Mouse (Mus musculus) spleen, postnatal 14 days (tissue): ENCODE data around the gene Tmem51.
A peak's percentile ranks its signal among the peaks of the same experiment; 100 is the strongest.

Experiments
- DNase-seq, 2 experiments: peaks; one replicate each; pipeline ENCODE4 v3.0.0; 2021 to 2022; ENCODE audit warnings: low spot score in 2 of 2

Gene Tmem51

DNA sequence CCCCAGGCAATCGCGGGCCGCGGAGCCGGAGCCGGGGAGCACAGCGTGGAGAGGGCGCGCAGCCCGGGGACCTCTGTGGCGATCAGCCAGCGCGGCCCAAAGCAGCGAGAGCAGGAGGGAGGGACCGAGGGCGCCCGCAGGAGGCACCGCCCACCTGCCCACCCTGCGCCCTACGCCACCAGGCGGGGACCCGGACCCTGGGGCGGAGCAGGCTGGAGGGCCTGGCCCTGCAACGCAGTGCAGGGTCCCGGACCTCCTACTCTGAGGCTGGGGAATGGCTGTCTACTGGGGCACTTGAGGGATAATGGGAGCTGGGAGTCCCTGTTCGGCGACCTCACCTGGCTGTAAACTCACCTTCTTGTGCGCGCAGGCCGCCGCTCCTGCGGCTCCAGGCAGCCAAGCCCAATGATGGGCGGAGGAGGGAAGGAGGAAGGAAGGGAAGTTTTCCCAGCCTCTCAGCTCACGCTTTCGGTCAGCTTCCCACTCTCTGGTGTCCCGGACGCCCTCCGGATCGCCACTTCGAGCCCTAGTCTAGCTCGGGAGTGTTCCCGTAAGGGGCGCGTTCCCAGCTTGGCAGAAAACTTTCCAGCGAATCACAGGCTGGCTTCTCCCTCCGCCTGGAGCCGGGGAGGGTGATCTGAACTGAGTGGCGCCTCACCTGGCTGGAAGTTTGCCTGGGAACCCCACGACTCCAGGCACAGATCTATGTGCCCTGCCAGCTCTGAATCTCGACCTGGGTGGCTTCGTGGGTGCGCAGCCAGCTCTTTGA lies at the start of gene Tmem51:
Tmem51 (minus strand) TSS at position 174 of the 769 bp plus-strand sequence.
- no peak for DNase-seq

DNA sequence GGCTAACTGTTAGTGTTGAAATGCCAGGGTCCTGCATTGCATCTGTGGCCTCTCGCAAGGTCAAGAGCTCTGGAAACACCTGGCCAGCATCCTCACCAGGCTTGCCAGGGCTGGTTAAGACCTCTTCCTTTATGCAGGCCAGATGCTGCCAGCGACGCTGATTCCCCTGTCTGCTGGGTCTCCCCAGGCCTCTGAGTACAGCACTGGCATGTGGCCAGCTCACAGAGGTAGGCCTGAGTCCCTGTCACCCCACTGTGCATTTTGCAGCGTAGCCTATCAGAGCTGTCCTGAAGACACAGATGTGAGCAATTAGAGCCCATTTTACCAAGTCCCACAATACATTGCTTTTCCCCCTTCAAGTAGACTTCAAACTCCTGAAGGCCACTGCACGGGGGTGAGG lies 46.1 kb upstream of the Tmem51 start:
- DNase-seq = no peak

DNA sequence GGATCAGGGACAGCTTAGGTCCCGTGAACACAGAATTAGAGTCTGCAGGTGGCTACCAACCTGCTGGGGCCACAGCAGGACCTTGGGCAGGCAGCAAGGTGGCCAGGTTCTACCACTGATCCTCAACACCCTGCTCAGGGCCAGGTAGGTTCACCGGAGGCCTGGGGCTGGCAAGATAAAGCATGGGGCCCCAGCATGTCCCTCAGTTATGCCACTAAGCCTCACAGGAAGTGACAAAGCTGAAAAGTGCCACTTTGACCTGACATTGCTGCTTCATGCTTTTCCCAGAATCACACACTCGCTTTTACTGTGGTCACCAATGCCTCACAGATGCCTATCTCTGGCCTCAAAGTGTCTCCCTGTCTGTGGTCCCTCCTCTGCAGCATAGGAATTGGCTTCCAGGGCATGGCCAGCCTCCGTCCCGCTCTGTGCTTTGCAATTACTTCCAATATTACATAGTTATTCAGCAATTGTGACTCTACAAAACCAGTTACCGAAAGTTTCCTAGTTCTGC lies 43.2 kb upstream of the Tmem51 start:
- DNase-seq = no peak

DNA sequence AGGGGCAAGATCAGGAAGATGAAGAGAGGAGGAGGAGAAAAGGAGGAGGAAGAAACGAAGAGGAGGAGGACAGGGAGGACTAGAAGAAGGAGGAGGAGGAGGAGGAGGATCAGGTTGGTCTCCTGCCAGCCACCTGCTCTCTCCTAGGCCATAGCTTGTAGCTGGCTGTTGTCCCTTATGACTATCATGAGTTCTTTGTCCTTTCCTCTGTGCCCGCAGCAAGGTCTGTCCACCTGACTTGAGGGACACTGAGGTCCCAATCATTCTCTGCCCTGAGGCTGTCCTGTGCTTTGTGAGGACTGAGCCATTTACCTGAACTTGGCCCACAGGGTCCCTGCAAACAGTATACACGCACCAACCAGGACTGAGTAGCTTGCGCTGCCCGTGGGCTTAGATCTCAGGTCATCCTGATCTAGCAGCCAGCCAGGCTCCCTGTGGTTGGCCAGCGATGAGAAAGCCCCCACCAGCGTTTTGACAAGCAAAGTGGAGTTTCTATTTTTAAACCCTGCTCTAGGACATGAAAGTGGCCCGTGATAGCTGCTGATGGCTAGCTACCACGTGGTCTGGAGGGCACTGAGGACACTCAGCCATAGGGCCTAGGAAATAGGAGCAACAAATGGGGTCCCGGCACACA lies 42.7 kb upstream of the Tmem51 start:
- DNase-seq = no peak

DNA sequence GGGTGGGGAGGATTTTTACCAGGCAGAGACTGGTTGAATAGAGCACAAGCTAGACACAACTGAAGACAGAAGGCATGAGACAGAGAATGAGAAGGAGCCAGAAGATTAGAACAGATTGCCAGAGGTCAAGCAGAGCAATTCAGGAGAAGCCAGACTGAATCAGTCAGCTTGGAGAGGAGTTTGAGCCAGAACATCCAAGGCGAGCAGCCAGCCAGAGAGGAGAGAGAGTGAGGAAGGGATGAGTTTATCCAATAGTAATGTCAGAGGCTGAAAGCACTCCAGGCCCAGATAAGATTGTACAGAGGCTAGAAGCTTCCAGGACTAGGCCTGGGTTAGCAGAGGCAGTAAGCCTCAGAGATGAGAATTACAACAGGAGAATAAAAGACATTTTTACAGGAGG lies 37.1 kb upstream of the Tmem51 start:
- no peak for DNase-seq

DNA sequence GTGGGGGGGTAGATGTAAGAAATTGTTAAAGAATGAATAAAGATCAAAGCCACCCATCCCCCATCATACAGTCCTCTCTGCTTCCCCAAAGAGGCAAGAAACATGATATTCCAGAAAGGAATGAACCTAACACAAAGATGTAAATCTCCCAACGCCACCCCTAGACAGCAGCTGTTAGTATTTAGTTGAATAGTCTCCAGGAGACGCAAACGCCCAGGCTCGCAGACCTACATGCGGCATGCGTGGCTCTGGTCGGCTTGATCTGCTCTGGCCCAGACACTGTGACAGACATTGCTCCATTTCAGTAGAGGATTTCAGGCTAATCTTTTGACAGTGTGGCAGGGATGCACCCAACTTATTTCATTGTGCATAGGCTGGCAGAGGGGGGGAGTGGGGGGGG lies 34.4 kb upstream of the Tmem51 start:
- DNase-seq = no peak

DNA sequence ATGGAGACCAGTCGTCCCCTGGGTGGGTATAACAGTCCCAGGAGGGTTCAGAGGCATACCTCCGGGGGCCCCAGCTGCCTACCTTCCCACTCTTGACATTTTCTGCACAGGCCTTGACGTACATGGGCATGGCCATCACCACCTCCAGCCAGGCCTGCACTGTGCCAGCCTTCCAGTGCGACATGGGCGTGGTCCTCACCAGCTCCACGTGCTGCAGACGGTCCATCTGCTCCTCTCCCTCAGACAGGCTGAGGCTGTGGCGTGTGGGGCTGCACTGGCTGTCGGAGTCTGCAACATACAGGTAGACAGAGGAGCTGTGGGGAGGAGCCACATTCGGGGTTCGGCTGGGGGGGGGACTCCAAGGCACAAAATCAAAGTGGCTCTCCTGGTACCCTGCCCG lies 33.9 kb upstream of the Tmem51 start:
- DNase-seq = no peak

DNA sequence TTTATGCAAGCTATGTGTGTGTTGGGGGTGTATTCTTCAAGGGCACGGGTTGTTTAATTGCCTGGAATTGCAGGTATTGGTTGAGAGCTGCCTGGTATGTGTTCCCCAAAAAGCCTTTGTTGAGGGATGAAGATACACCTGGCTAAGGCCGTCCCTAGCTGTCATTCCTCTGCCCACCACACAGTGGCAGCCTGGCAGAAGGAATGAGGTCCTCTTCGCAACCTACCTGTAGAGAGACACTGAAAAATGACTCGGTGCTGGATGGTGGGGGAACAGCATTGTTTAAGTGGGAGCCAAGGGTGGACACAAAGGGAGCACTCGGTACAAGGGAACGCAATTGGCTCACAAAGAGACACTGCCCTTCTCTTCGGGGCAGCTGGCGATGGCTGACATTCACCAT lies 29.2 kb upstream of the Tmem51 start:
- DNase-seq = no peak

DNA sequence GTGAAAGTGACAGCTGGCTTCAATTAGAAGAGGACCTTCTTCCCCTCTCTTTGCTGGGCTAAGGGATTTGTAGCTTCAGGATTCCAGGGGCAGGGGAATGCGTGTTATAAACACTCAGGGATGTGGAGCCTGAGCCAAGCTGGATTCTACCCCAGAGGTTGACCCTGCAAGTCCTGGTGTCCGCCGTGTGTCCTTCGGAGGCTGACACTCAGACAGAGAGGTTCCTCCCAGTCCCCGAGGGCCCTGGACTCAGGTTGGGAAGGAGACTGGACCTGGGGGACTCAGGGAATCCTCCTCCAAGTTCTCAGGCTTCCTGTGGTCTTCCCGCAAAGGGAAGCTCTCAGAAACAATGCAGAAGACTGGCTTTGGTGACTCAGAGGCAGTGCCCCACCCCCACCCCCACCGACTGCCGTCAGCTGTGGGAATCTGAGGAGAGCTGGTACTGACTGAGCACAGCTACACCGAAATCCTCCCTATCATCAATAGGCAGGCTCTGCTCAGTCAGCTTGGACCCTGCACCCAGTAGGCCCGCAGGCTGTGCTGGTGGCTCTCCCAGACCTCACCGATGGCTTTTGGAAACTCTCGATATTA lies 19.1 kb upstream of the Tmem51 start:
- no peak for DNase-seq

DNA sequence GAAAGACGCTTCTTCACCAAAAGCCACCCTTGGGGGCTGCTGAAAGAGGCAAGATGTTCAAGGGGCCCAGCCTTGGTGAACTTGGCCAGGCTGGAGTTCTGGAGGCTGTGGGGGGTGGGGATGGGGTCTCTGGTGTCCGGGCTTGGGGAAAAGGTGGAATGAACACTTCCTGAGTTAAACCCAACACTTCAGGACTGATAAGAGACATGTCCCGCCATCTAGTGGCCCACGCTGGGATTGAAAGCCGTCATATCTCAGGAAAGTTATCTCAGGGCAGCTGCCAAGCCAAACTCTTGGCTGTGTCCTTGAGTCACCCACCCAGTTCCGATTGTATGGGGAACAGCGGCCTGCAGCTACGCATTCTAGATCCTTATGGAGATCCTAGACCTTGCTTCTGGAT lies 14.2 kb upstream of the Tmem51 start:
- peak in 1 of 2 experiments; percentile 34 for DNase-seq

DNA sequence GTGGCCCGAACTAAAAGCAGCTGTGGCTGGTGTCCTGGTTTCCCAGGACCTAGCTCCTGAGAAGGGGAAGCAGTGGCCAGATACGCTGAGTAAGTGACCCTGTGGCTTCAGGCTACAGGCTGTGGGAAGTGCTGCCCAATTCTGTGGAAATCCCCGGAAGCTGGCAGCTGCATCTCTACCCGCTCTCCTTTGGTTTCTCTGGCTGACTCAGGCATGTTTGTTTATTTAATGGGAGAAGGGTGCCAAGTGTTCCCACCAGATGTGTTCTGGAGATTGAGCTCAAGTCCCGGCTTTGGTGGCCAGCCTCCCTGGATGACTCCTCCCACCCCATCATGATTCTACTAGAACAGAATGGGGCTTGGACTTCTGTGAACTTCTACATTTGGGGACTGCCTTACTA lies 13.8 kb upstream of the Tmem51 start:
- DNase-seq = no peak

DNA sequence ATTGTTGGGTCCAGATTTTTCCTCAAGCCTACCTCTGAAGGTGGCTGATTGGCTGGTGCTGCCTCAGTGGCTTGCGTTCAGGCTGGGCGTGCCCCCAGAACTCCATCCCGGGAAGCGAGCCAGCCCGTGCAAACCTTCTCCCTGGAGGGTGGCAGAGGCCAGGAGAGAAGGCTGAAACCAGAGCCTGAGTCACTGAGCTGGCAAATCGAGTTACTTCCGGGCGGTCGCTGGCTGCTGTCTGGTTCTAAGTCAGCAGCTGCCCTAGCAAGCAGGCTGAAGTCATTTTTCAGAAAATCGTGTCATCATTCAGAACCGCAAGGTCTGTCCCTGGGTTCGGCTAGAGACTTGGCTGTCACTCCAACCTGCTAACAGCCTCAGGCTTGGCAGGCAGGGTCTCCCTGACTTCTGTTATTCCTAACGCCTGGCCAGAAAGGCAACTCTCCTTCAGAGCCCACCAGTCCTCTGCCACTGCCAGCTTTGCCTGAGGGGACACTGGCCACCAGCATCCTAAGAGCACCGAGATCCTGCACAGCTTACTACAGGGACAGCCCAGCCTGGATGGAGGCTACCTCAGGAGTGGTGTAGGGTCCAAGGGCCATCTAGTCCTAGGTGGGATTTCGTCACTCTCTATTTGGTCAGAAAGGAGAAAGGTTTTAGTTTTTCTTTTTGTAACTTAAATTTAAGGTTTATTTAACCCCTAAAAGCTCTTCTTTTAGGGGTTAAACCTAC lies 11.6 kb upstream of the Tmem51 start:
- no peak for DNase-seq

DNA sequence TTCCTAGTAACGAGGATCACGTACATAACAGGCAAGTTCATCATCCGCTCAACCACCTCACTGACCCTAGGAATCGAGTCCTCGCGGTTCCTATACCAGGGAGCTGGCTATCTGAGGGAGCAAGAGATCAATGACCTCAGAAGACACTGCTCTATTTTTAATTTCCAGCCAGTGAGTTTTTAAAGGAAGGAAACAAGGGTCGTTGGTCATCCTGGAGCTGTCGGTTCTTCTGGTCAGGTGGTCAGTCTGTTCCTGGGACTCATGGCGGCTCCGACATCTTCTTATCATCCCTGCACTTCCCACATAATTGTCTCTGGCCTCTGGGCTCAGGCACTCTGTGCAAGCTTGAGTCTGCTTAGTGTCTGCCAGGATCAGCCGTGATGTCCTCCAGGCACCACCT lies 10.3 kb upstream of the Tmem51 start:
- DNase-seq = no peak

DNA sequence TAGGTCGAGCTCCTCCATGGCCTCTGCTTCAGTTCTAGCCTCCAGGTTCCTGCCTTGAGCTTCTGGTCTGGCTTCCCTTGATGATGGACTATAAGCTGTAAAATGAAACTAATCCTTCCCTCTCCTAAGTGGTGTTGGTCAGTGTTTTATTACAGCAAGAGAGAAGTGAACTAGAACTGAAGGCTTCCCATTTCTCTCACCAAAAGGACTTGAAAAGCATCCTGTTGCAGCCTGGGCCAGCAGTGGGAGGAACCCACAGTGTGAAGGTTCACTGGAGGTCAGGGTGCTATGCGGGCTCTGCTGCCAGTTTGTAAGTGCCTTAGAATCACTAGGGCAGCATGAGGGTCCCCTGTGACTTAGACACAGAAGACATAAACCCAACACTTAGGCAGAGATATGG lies 7.0 kb upstream of the Tmem51 start:
- no peak for DNase-seq

DNA sequence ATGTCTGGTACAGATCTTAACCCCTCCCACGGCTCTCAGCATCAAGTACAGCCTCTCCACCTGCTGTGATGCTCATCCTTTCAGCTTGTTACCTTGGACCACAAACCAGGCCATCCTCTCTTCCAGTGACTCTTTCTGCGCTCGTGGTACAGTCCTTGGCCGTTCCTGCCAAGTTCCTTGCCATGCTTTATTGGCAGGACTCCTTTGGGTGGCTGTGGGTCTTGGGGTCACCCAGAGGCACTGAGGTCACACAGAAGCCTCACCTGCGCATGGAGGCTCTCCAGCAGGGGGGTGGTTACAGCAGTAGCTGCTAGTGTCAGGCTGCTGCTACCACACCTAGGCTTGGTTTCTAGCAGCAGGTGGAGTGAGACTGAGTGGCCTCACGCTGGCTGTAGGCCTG lies 5.9 kb upstream of the Tmem51 start:
- no peak for DNase-seq

DNA sequence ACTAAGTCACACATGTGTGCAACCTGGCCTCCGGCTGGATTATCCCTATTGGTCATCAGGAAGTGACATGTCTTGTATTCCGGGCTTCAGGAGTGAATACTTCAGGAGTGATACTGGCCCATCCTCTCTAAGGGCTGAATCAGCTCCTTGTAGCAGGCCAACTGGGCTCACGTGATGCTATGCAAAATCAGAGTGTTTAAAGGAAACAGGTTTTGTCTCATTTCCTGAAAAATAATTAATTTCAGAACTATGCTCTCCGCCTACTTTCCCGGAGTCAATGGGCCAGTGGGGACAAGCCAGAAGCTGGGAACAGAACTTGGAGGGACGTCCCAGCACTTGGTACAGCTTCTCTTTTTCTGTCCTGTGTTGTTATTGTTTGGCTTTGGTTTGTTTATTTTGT lies 4.7 kb upstream of the Tmem51 start:
- DNase-seq = no peak

DNA sequence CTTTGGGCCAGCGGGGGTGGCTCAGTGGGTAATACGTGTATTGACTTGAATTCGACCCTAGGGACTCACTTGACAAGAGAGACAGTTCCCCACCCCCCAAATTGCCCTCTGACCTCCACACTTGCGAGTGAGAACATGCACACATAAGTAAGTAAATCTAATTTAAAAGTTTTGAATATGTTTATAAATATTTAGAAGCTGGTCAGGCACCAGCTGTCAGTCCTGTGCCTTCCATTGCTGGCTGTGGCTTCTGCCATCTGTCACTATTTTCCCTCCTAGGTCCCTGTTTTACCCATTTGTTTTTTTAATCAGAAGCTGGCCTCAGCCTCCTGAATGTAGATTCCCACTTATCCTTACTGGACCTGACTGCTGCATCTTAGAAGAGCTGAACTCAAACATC lies 4.3 kb upstream of the Tmem51 start:
- DNase-seq = no peak

DNA sequence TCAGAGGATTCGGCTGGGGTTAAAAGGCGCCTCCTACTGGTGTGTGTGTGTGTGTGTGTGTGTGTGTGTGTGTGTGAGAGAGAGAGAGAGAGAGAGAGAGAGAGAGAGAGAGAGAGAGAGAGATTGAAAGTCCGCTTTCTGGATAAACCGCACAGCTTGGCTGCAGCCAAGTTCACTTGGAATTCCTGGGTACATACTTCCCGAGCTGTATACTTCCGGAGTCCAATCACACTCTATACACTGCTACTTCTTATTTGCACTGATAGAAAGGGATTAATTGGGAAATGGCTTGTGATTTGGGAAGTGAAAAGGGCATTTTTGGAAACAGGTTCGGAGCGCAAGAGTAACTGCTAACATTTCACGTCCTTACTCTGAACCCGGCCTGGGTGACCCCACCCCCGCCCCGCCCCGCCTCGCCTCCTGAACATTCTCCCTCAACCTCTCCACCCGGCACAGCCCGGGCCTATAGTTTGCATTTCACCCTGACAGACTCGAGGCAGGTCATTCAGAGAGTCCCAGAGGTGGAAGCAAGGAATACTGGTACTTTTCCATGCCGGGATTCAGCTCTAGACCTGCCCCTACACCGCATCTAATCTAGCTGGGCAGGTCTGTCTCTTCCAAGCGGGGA lies 946 bp upstream of the Tmem51 start:
- DNase-seq = no peak

DNA sequence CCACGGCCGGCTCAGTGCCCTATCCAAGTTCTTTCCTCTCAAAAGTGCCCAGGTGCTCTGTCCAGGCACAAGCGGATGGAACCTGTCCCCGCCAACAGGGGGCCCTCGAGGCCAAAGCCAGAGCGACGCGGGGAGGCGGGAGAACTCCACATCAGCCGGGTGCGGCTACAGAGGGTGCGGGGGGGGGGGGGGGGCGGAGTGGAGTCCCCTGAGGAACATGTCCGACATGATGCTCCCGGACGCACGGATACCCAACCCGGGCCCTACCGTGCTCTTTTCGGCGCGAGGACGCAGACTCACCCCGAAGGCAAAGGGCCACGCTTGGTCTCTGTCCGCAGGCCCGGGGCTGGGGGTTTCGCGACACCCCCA lies 358 bp downstream of the Tmem51 start:
- DNase-seq = no peak

DNA sequence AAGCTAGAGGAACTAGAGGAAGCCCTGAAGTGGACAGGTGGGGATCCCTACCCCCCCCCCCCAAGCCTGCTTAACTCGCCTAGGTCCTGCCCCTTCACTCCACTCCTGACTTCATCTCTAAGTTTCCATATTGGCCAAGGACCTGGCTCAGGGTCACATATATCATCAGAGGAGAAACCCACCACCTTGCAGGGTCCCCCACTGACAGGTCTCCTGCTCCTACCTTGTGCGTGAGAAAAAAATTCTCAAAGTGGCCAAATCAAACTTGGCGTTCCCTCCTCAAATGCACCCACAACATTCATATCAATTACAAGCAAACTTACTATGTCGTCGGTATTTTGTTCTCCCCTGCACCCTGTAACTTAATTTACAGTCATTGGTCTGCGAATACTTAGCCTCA lies 911 bp downstream of the Tmem51 start:
- no peak for DNase-seq

DNA sequence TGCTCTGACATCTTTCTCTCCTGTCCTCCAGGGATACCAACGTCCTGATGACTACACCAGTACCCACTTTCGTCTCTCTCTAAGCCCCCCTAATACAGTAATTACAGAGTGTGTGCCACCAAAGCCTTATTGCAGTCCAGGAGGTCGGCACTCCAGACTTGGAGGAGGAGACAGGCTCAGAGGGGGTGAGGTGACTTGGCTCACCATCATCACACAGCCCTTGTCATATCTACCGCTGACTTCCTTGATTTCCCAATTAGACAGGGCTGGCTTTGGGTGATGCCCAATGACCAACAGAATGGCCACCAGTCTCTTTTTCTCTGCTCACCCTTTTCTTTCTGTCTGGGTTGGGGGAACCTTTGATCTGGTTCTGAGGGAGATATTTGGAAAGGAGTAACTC lies 1.4 kb downstream of the Tmem51 start:
- no peak for DNase-seq
